Comparison of ENCODE assay signal across 8 mouse cellular contexts in genomic region chr7:60004606-60005330, GRCm38 (mm10). TPM values are rescaled to one million over a fixed set of nuclear protein-coding genes. Genes with fewer than 3 reads are reported as not detected.
DNase-seq lines count a peak whose midpoint lies in the region; ATAC-seq and TF ChIP-seq lines count a peak whose summit lies in the region.

TSS of gene Snurf (minus strand) at chr7:60005049.
TSS of gene Gm38393 (minus strand) at chr7:60005064.

- no peaks in the 10 kb centered on the region for H3K36me3 ChIP-seq in intestine, embryonic 16.5 days (ENCODE audit: control insufficient read depth, insufficient read depth, low read length)
- no peaks in the 10 kb centered on the region for H3K36me3 ChIP-seq in midbrain, embryonic 11.5 days (ENCODE audit: control insufficient read depth, insufficient read depth, low read length)
- no peaks in the 10 kb centered on the region for H3K36me3 ChIP-seq in small intestine, adult 2 months (ENCODE audit: control insufficient read depth, insufficient read depth, low read length)

- no peaks in the 10 kb centered on the region for H3K27me3 ChIP-seq in intestine, embryonic 16.5 days (replicated peaks; ENCODE audit: control insufficient read depth, insufficient read depth, low read length)
- no peaks in the 10 kb centered on the region for H3K27me3 ChIP-seq in midbrain, embryonic 11.5 days (ENCODE audit: control insufficient read depth, insufficient read depth, low read length)
- H3K27me3 ChIP-seq in small intestine, adult 2 months (ENCODE audit: control insufficient read depth, insufficient read depth, low read length): no peaks in the 10 kb centered on the region

- peak; percentile 1 for DNase-seq in CD4-positive, CD25-positive, alpha-beta regulatory T cell, adult 2 months (ENCODE audit: low read depth, low spot score)
- peak; percentile 80 for DNase-seq in embryo, embryonic 10.5 days (ENCODE audit: low spot score)
- peak; percentile 40 for DNase-seq in gastrocnemius, postnatal 25 days
- DNase-seq in left cerebral cortex, postnatal 25 days (ENCODE audit: low spot score in 2 of 2): peak; percentile 78 to 88
- peak; percentile 90 for DNase-seq in midbrain, embryonic 11.5 days (ENCODE audit: low spot score, missing footprints)

- peak within 1 kb of the TSS; percentile 60 for H3K4me2 ChIP-seq in intestine, embryonic 16.5 days (ENCODE audit: low read depth, low read length)
- peak within 1 kb of the TSS; percentile 45 for H3K4me2 ChIP-seq in midbrain, embryonic 11.5 days

- WGBS in intestine, embryonic 16.5 days: 51% methylated on average over 30 of the region's 30 CpGs
- 50% methylated on average over 30 of the region's 30 CpGs for WGBS in midbrain, embryonic 11.5 days
- WGBS in small intestine, adult 2 months: 52% methylated on average over 30 of the region's 30 CpGs

- H3K4me3 ChIP-seq in intestine, embryonic 16.5 days (ENCODE audit: low read length): peak within 1 kb of the TSS; percentile 58
- H3K4me3 ChIP-seq in midbrain, embryonic 11.5 days (ENCODE audit: low read depth, low read length): peak within 1 kb of the TSS; percentile 57
- H3K4me3 ChIP-seq in small intestine, adult 2 months (ENCODE audit: low read depth, low read length): peak within 1 kb of the TSS; percentile 93

- ATAC-seq in CD4-positive, CD25-positive, alpha-beta regulatory T cell, adult 4 months: no peak
- ATAC-seq in intestine, embryonic 16.5 days: peak; percentile 69
- peak; percentile 62 for ATAC-seq in midbrain, embryonic 11.5 days (ENCODE audit: low FRiP score)

- TF ChIP-seq POLR2A in small intestine, adult 2 months (IDR thresholded peaks at IDR 0.05; ENCODE audit: low read depth, low read length): no peak; the same call in 1 of the 2 replicates

- H3K27ac ChIP-seq in intestine, embryonic 16.5 days (ENCODE audit: low read length): no peak within 1 kb of the TSS
- peak within 1 kb of the TSS; percentile 71 for H3K27ac ChIP-seq in midbrain, embryonic 11.5 days (ENCODE audit: low read depth, low read length)
- H3K27ac ChIP-seq in small intestine, adult 2 months (ENCODE audit: insufficient read depth, low read depth, low read length): peak within 1 kb of the TSS; percentile 49

- intact Hi-C loops in left cerebral cortex, postnatal 25 days (cut with DNase I): loop anchor here (2.0 kb wide), 1 partner anchor 240 kb away; no protein-coding TSS in a partner anchor

- no peaks in the 10 kb centered on the region for H3K4me1 ChIP-seq in intestine, embryonic 16.5 days (ENCODE audit: control insufficient read depth, insufficient read depth, low read length)
- no peaks in the 10 kb centered on the region for H3K4me1 ChIP-seq in midbrain, embryonic 11.5 days (ENCODE audit: control insufficient read depth, insufficient read depth, low read length)
- H3K4me1 ChIP-seq in small intestine, adult 2 months (ENCODE audit: control insufficient read depth, insufficient read depth, insufficient read length, low read length): no peaks in the 10 kb centered on the region

- H3K9ac ChIP-seq in intestine, embryonic 16.5 days (ENCODE audit: low read depth, low read length): peak within 1 kb of the TSS; percentile 68
- peak within 1 kb of the TSS; percentile 69 for H3K9ac ChIP-seq in midbrain, embryonic 11.5 days (ENCODE audit: low read length)

- H3K9me3 ChIP-seq in intestine, embryonic 16.5 days (ENCODE audit: control insufficient read depth, low read length): peaks cover 16% of the 10 kb centered on the region
- H3K9me3 ChIP-seq in midbrain, embryonic 11.5 days (ENCODE audit: control insufficient read depth, low read length): no peaks in the 10 kb centered on the region; the same call in none of the 2 replicates

- TF ChIP-seq CTCF in small intestine, adult 2 months (IDR thresholded peaks at IDR 0.05; ENCODE audit: extremely low read depth, insufficient read length, insufficient replicate concordance, low read depth, low read length): no peak

RNA-seq across cellular contexts. Expression of gene Snurf, which starts in this region (rescaled TPM):
- not detected for polyA plus RNA-seq in CD4-positive, CD25-positive, alpha-beta regulatory T cell, adult 4 months (2017; shearing (Covaris generic))
- 100 to 1,000 TPM; 125 to 129 TPM for total RNA-seq in gastrocnemius, postnatal 25 days (2021)
- polyA plus RNA-seq in intestine, embryonic 16.5 days (2015; fragmentation: Nextera tagmentation; extraction: Ambion mirVana): 33.5 and 35.5 TPM in 2 replicates
- total RNA-seq in left cerebral cortex, postnatal 25 days (2021): 1,000 to 10,000 TPM; 2,335 to 2,570 TPM
- polyA plus RNA-seq in midbrain, embryonic 11.5 days (2014; fragmentation: Nextera tagmentation; extraction: Ambion mirVana): 167 and 188 TPM in 2 replicates
- not detected in 2 replicates for polyA plus RNA-seq in small intestine, adult 2 months (2012; rRNA removed)

RNA-seq across cellular contexts. Expression of gene Gm38393, which starts in this region (rescaled TPM):
- not detected for polyA plus RNA-seq in CD4-positive, CD25-positive, alpha-beta regulatory T cell, adult 4 months (2017; shearing (Covaris generic))
- total RNA-seq in gastrocnemius, postnatal 25 days (2021): 1 to 10 TPM; 1.2 to 2.5 TPM
- 0.18 and 0.33 TPM in 2 replicates for polyA plus RNA-seq in intestine, embryonic 16.5 days (2015; fragmentation: Nextera tagmentation; extraction: Ambion mirVana)
- 10 to 100 TPM; 66.7 to 81.6 TPM for total RNA-seq in left cerebral cortex, postnatal 25 days (2021)
- polyA plus RNA-seq in midbrain, embryonic 11.5 days (2014; fragmentation: Nextera tagmentation; extraction: Ambion mirVana): 1.6 and 2.2 TPM in 2 replicates
- 0.05 and 0.23 TPM in 2 replicates for polyA plus RNA-seq in small intestine, adult 2 months (2012; rRNA removed)

Comparison
In these comparisons a context has a peak if more than half of its experiments do, and no peak if none do; other contexts are left out.
1. RNA of gene Snurf (total RNA-seq): 2,335 to 2,570 TPM in left cerebral cortex, postnatal 25 days; 125 to 129 TPM in gastrocnemius, postnatal 25 days; every median in the first group is over 10 times any median in the second.
2. RNA of gene Gm38393 (total RNA-seq): 66.7 to 81.6 TPM in left cerebral cortex, postnatal 25 days; 1.2 to 2.5 TPM in gastrocnemius, postnatal 25 days; every median in the first group is over 10 times any median in the second.
3. RNA of gene Snurf (polyA plus RNA-seq): 167 to 188 TPM in midbrain, embryonic 11.5 days and 33.5 to 35.5 TPM in intestine, embryonic 16.5 days; not detected in CD4-positive, CD25-positive, alpha-beta regulatory T cell, adult 4 months and not detected in small intestine, adult 2 months; every median in the first group is over 10 times any median in the second.
4. DNase-seq: peak in every context shown above with its lines; median percentile 90 in midbrain, embryonic 11.5 days; 83 in left cerebral cortex, postnatal 25 days; 80 in embryo, embryonic 10.5 days; 40 in gastrocnemius, postnatal 25 days; 1 in CD4-positive, CD25-positive, alpha-beta regulatory T cell, adult 2 months.
5. Peak in every context shown above with its lines, with median percentiles within 50 percentile points of each other: H3K4me3 ChIP-seq.